Mouse (Mus musculus): ENCODE data around the gene Myo18b. TPM values are rescaled to one million over a fixed set of nuclear protein-coding genes. Genes with fewer than 3 reads are reported as not detected.

The Myo18b gene
- polyA plus RNA-seq, 1 experiment from 2014 or later = 22.2 TPM

DNA sequence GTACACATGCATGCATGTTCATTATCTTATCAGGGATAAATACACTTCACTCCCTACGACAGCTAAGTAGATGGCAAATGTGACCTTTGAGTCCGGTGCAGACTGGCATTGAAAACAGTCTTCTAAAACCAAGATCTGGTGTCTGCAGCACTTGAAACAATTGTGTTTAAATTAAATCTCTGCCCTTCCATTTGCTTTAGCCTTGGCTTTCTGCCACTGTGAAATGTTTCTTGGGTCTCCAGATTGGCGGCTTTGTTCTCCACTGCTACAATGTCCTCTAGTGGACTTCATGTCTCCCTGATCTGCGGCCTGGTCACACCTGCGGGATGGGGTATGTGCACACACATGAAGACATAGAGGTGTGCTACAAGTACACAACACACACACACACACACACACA, 221.4 kb downstream of the Myo18b start:
- no peaks in the 10 kb centered on the region for H3K36me3 ChIP-seq (ENCODE audit: control insufficient read depth, insufficient read depth, low read length)
- no peak overlapping the region for H3K27ac ChIP-seq (ENCODE audit: low read depth, low read length)
- WGBS (ENCODE audit: insufficient replicate concordance) = 57% methylated on average over 5 of the region's 5 CpGs
- ATAC-seq (replicated peaks; ENCODE audit: insufficient number of reproducible peaks, low FRiP score, low TSS enrichment) = no peak
- no peak overlapping the region for H3K9ac ChIP-seq (ENCODE audit: low read depth, low read length)
- H3K4me1 ChIP-seq (ENCODE audit: control insufficient read depth, insufficient read depth, low read length) = no peaks in the 10 kb centered on the region
- H3K4me2 ChIP-seq = no peak overlapping the region
- no peak overlapping the region for H3K4me3 ChIP-seq (ENCODE audit: low read depth, low read length)
- H3K27me3 ChIP-seq (ENCODE audit: control insufficient read depth, insufficient read depth, low read length) = peaks cover 17% of the 10 kb centered on the region; the same call in 1 of the 2 replicates
- H3K9me3 ChIP-seq (replicated peaks; ENCODE audit: control insufficient read depth, low read length) = no peaks in the 10 kb centered on the region

DNA sequence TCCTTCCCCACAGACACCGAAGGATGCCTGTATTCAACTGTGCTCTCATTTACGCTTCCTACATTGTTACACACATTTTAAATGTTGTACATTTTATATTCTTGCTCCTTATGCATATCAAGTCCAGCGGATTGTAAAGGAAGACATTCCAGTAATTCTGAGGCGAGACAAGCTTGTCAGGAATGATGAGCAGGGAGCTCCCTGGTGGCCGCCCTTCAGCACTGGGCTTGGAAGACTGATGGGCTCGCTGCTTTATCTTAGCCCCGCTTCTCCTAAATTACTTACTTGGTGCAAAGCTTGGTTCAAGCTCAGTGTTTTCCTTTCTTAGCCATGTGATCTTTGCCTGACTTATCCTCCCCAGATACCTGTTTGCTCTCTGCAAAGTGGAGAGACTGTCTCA, 223.7 kb downstream of the Myo18b start:
- no peaks in the 10 kb centered on the region for H3K9me3 ChIP-seq (replicated peaks; ENCODE audit: control insufficient read depth, low read length)
- H3K36me3 ChIP-seq (ENCODE audit: control insufficient read depth, insufficient read depth, low read length) = no peaks in the 10 kb centered on the region
- no peak overlapping the region for H3K4me3 ChIP-seq (ENCODE audit: low read depth, low read length)
- H3K4me1 ChIP-seq (ENCODE audit: control insufficient read depth, insufficient read depth, low read length) = no peaks in the 10 kb centered on the region
- H3K27ac ChIP-seq (ENCODE audit: low read depth, low read length) = no peak overlapping the region
- no peak for ATAC-seq (replicated peaks; ENCODE audit: insufficient number of reproducible peaks, low FRiP score, low TSS enrichment)
- no peak overlapping the region for H3K4me2 ChIP-seq
- WGBS (ENCODE audit: insufficient replicate concordance) = 41% methylated on average over 7 of the region's 7 CpGs
- H3K9ac ChIP-seq (ENCODE audit: low read depth, low read length) = no peak overlapping the region
- peaks cover 17% of the 10 kb centered on the region; the same call in 1 of the 2 replicates for H3K27me3 ChIP-seq (ENCODE audit: control insufficient read depth, insufficient read depth, low read length)

DNA sequence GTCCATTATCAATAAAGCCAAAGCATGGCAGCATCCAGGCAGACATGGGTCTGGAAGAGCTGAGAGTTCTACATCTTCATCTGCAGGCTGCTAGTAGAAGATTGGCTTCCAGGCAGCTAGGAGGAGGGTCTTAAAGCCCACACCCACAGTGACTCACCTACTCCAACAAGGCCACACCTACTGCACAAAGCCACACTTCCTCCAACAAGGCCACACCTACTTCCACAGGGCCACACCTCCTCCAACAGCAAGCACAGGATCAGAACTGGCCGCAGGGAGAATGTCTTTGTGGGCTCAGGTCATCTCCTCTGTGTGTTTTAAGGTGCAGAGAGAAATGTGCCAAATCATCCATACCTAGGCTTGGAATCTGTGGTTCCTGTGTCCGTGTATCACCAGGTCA, 224.2 kb downstream of the Myo18b start:
- H3K36me3 ChIP-seq (ENCODE audit: control insufficient read depth, insufficient read depth, low read length) = no peaks in the 10 kb centered on the region
- WGBS (ENCODE audit: insufficient replicate concordance) = 38% methylated on average over 2 of the region's 2 CpGs
- no peak overlapping the region for H3K4me2 ChIP-seq
- no peak for ATAC-seq (replicated peaks; ENCODE audit: insufficient number of reproducible peaks, low FRiP score, low TSS enrichment)
- peaks cover 17% of the 10 kb centered on the region; the same call in 1 of the 2 replicates for H3K27me3 ChIP-seq (ENCODE audit: control insufficient read depth, insufficient read depth, low read length)
- H3K27ac ChIP-seq (ENCODE audit: low read depth, low read length) = no peak overlapping the region
- H3K4me3 ChIP-seq (ENCODE audit: low read depth, low read length) = no peak overlapping the region
- no peaks in the 10 kb centered on the region for H3K4me1 ChIP-seq (ENCODE audit: control insufficient read depth, insufficient read depth, low read length)
- no peaks in the 10 kb centered on the region for H3K9me3 ChIP-seq (replicated peaks; ENCODE audit: control insufficient read depth, low read length)
- H3K9ac ChIP-seq (ENCODE audit: low read depth, low read length) = no peak overlapping the region

DNA sequence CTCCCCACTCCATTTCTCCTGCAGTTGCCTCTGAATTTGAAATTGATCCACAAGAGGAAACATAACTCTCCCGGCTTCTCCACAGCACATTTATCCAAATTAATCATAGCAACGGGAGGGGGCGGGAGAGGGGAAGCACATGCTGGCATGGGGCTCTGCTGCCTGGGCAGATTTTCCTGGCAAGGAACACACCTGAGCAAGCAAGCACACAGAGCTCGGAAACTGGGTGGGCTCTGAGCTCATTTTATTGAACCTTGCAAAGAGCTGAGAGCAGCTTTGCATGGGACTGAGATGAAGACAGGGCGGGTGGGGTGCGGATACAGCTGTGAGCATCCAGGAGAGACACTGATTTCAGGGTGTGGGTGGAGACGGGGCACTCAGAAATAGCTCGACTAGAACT, 229.0 kb downstream of the Myo18b start:
- H3K27me3 ChIP-seq (ENCODE audit: control insufficient read depth, insufficient read depth, low read length) = peaks cover 6% of the 10 kb centered on the region; the same call in 1 of the 2 replicates
- no peak overlapping the region for H3K27ac ChIP-seq (ENCODE audit: low read depth, low read length)
- no peak for ATAC-seq (replicated peaks; ENCODE audit: insufficient number of reproducible peaks, low FRiP score, low TSS enrichment)
- WGBS (ENCODE audit: insufficient replicate concordance) = 74% methylated on average over 8 of the region's 8 CpGs
- no peak overlapping the region for H3K4me2 ChIP-seq
- no peaks in the 10 kb centered on the region for H3K9me3 ChIP-seq (replicated peaks; ENCODE audit: control insufficient read depth, low read length)
- H3K4me3 ChIP-seq (ENCODE audit: low read depth, low read length) = no peak overlapping the region
- H3K36me3 ChIP-seq (ENCODE audit: control insufficient read depth, insufficient read depth, low read length) = no peaks in the 10 kb centered on the region
- H3K4me1 ChIP-seq (ENCODE audit: control insufficient read depth, insufficient read depth, low read length) = no peaks in the 10 kb centered on the region
- no peak overlapping the region for H3K9ac ChIP-seq (ENCODE audit: low read depth, low read length)

DNA sequence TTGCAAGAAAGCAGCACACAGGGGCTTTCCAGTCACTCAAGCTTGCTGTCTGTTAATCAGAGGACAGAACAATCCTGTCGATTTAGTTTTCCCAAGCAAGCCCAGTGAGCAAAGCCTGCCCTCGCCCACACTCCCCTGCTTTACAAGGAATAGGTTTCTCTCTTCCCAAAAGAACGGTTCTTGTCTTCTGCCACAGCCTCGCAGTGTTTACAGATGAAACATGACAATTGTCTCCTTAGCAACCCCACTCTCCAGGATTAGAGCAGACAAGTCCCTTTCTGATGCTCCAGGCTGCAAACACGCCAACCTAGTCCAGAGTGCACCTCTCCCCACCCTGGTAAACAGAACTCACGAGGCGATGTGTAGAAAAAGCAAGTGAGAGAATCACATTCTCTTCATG, 230.5 kb downstream of the Myo18b start:
- ATAC-seq (replicated peaks; ENCODE audit: insufficient number of reproducible peaks, low FRiP score, low TSS enrichment) = no peak
- H3K27me3 ChIP-seq (ENCODE audit: control insufficient read depth, insufficient read depth, low read length) = peaks cover 6% of the 10 kb centered on the region
- no peak overlapping the region for H3K9ac ChIP-seq (ENCODE audit: low read depth, low read length)
- no peaks in the 10 kb centered on the region for H3K36me3 ChIP-seq (ENCODE audit: control insufficient read depth, insufficient read depth, low read length)
- 59% methylated on average over 7 of the region's 7 CpGs for WGBS (ENCODE audit: insufficient replicate concordance)
- H3K4me2 ChIP-seq = no peak overlapping the region
- H3K9me3 ChIP-seq (replicated peaks; ENCODE audit: control insufficient read depth, low read length) = no peaks in the 10 kb centered on the region
- no peak overlapping the region for H3K27ac ChIP-seq (ENCODE audit: low read depth, low read length)
- H3K4me1 ChIP-seq (ENCODE audit: control insufficient read depth, insufficient read depth, low read length) = no peaks in the 10 kb centered on the region
- H3K4me3 ChIP-seq (ENCODE audit: low read depth, low read length) = no peak overlapping the region

DNA sequence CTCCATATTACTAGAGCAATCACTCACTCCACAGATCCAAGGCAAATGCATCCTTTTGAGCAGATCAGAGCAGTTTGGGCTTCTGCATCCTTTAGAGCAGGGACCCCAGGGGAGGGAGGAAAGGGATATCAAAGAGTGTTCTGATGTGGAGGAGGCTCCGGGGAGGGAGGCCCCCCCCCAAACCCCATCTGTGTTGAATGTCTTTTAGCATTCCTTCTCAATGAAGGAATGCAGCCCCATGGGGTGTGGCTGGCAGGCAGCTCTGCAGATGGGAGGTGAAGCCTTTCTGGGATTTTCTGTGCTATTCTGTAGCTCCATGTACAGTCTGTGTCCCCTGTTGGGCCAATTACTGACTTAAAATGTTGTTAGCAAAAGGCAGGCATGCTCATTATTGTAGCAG, 232.5 kb downstream of the Myo18b start:
- 13% methylated on average over 1 of the region's 1 CpGs for WGBS (ENCODE audit: insufficient replicate concordance)
- H3K4me2 ChIP-seq = no peak overlapping the region
- no peaks in the 10 kb centered on the region for H3K4me1 ChIP-seq (ENCODE audit: control insufficient read depth, insufficient read depth, low read length)
- H3K36me3 ChIP-seq (ENCODE audit: control insufficient read depth, insufficient read depth, low read length) = no peaks in the 10 kb centered on the region
- peaks cover 8% of the 10 kb centered on the region for H3K27me3 ChIP-seq (ENCODE audit: control insufficient read depth, insufficient read depth, low read length)
- no peak overlapping the region for H3K4me3 ChIP-seq (ENCODE audit: low read depth, low read length)
- H3K27ac ChIP-seq (ENCODE audit: low read depth, low read length) = no peak overlapping the region
- H3K9ac ChIP-seq (ENCODE audit: low read depth, low read length) = no peak overlapping the region
- H3K9me3 ChIP-seq (replicated peaks; ENCODE audit: control insufficient read depth, low read length) = no peaks in the 10 kb centered on the region
- no peak for ATAC-seq (replicated peaks; ENCODE audit: insufficient number of reproducible peaks, low FRiP score, low TSS enrichment)

DNA sequence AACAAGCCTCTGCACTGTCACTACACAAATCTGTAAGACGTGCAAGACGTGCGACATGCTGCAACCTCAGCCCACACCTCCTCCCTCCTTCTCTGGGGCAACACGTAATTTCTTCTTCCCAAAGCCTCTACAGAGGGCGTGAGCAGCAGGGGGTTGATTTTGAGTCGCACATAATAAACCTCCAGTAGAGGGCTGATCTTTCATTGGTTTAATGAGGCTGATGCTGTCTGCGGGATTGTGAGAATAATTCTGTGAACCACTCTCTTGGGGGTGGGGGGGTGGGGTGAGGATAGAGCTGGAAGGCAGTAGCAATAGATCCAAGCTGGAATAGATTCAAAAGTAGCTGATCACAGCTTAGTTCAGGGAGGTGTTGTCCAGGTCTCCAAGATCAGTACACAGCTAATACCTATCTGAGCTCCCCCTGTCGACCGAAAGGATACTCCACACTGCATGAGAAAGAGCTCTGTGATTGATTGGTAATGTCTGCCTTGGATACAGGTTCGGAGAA, 235.2 kb downstream of the Myo18b start:
- no peak overlapping the region for H3K4me3 ChIP-seq (ENCODE audit: low read depth, low read length)
- no peaks in the 10 kb centered on the region for H3K36me3 ChIP-seq (ENCODE audit: control insufficient read depth, insufficient read depth, low read length)
- H3K4me1 ChIP-seq (ENCODE audit: control insufficient read depth, insufficient read depth, low read length) = no peaks in the 10 kb centered on the region
- no peak overlapping the region for H3K9ac ChIP-seq (ENCODE audit: low read depth, low read length)
- no peak overlapping the region for H3K27ac ChIP-seq (ENCODE audit: low read depth, low read length)
- H3K9me3 ChIP-seq (replicated peaks; ENCODE audit: control insufficient read depth, low read length) = no peaks in the 10 kb centered on the region
- H3K27me3 ChIP-seq (ENCODE audit: control insufficient read depth, insufficient read depth, low read length) = peaks cover 29% of the 10 kb centered on the region
- no peak overlapping the region for H3K4me2 ChIP-seq
- WGBS (ENCODE audit: insufficient replicate concordance) = 36% methylated on average over 10 of the region's 10 CpGs
- no peak for ATAC-seq (replicated peaks; ENCODE audit: insufficient number of reproducible peaks, low FRiP score, low TSS enrichment)

DNA sequence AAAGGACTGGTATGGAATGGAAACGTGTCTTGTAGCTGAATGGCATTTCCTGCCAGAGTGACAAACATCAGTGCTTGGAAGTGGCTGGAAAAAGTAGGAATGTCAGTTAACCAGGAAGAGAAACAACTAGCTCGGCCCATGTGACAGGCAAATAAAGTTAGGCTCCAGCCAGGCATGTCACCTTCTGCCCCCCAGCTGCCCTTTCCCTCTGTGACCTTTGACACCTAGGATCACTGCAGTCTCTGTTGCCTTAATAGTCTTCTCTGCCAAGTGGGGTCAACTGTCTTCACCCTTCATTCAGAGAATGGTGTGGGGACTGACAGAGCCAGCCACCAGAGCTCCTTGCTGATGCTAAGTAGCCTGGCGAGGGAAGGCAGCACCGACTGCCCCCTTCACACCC, 236.9 kb downstream of the Myo18b start:
- no peak for ATAC-seq (replicated peaks; ENCODE audit: insufficient number of reproducible peaks, low FRiP score, low TSS enrichment)
- no peaks in the 10 kb centered on the region for H3K9me3 ChIP-seq (replicated peaks; ENCODE audit: control insufficient read depth, low read length)
- 36% methylated on average over 4 of the region's 4 CpGs for WGBS (ENCODE audit: insufficient replicate concordance)
- H3K4me3 ChIP-seq (ENCODE audit: low read depth, low read length) = no peak overlapping the region
- H3K4me1 ChIP-seq (ENCODE audit: control insufficient read depth, insufficient read depth, low read length) = no peaks in the 10 kb centered on the region
- H3K4me2 ChIP-seq = no peak overlapping the region
- H3K36me3 ChIP-seq (ENCODE audit: control insufficient read depth, insufficient read depth, low read length) = no peaks in the 10 kb centered on the region
- H3K27me3 ChIP-seq (ENCODE audit: control insufficient read depth, insufficient read depth, low read length) = peaks cover 43% of the 10 kb centered on the region
- no peak overlapping the region for H3K9ac ChIP-seq (ENCODE audit: low read depth, low read length)
- H3K27ac ChIP-seq (ENCODE audit: low read depth, low read length) = no peak overlapping the region

DNA sequence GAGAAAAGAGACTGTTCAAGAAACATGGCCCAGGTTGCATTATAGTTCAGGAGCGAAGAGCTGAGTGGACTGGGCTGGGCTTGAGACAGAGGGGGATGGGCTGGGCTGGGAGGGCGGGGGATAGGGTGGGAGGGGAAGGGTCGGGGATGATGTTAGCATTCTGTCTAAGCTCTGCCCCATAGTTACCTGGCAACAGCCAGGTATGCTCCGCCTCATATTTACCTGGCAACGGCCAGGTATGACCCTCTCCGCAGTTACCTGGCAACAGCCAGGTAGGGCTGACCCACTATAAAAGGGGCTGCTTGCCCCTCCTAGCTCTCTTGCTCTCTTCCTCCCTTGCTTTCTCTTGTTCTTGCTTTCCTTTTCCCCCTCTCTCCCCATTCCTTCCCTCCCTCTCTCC, 239.4 kb downstream of the Myo18b start:
- Histone ChIP-seq H3K4me3 (ENCODE audit: low read depth, low read length) (no peak overlapping the region), H3K27ac (ENCODE audit: low read depth, low read length) (no peak overlapping the region), H3K9me3 (replicated peaks; ENCODE audit: control insufficient read depth, low read length) (no peaks in the 10 kb centered on the region), H3K36me3 (ENCODE audit: control insufficient read depth, insufficient read depth, low read length) (no peaks in the 10 kb centered on the region), H3K4me1 (ENCODE audit: control insufficient read depth, insufficient read depth, low read length) (no peaks in the 10 kb centered on the region), H3K27me3 (ENCODE audit: control insufficient read depth, insufficient read depth, low read length) (peaks cover 60% of the 10 kb centered on the region), H3K9ac (ENCODE audit: low read depth, low read length) (no peak overlapping the region), H3K4me2 (no peak overlapping the region)
- no peak for ATAC-seq (replicated peaks; ENCODE audit: insufficient number of reproducible peaks, low FRiP score, low TSS enrichment)
- 8% methylated on average over 6 of the region's 6 CpGs for WGBS (ENCODE audit: insufficient replicate concordance)
